Mouse (Mus musculus) sigmoid colon, adult 10 weeks (tissue): Measurements from ENCODE around the gene Pcsk6. TPM values are rescaled to one million over a fixed set of nuclear protein-coding genes. Genes with fewer than 3 reads are reported as not detected.

Experiments
- polyA plus RNA-seq: library from polyadenylated mRNA; stranded (reverse); fragments of 350-450 nt; fragmentation: Illumina TruSeq; extraction: RNeasy Lipid Tissue Mini Kit (QIAGEN cat#74804); gene quantifications from one replicate; pipeline ENCODE4 v1.2.3, GENCODE M21; 2014; ENCODE audit warnings: low read depth, low replicate concordance

Pcsk6 gene
- polyA plus RNA-seq = 4.0 TPM

GRCm38 (mm10) chr7:65861591-65862472 is at the start of gene Pcsk6:
Pcsk6 (plus strand) TSS chr7:65861734.

GRCm38 (mm10) chr7:66043552-66044459 is 182.3 kb downstream of the Pcsk6 start, which contains the start of gene Gm45213:
Gm45213 (plus strand) TSS chr7:66043602.

GRCm38 (mm10) chr7:66058703-66059102 is 197.2 kb downstream of the Pcsk6 start, which contains the start of gene Snrpa1:
Snrpa1 (plus strand) TSS chr7:66059003.

GRCm38 (mm10) chr7:66079364-66080230 is 218.1 kb downstream of the Pcsk6 start, which contains the start of gene Selenos:
Selenos (plus strand) TSS chr7:66079649.

Other genes with a start within 250 kb of the Pcsk6 start
- gene Tarsl2, start 216.8 kb upstream of the Pcsk6 start, polyA plus RNA-seq = 17.3 TPM
- 10.8 TPM for gene Tm2d3, start 170.6 kb upstream of the Pcsk6 start, polyA plus RNA-seq
- gene Gm45213, start 181.9 kb downstream of the Pcsk6 start, polyA plus RNA-seq = not detected
- gene Snrpa1, start 197.3 kb downstream of the Pcsk6 start, polyA plus RNA-seq = 36.6 TPM
- 127 TPM for gene Selenos, start 217.9 kb downstream of the Pcsk6 start, polyA plus RNA-seq
- gene Chsy1, start 247.8 kb downstream of the Pcsk6 start, polyA plus RNA-seq = 7.2 TPM